Mouse (Mus musculus): ENCODE measurements around the gene Pfkfb3.

GRCm38 (mm10) chr2:11426379-11426778 is 127.5 kb downstream of the Pfkfb3 start:
- no peak for TF ChIP-seq CTCF (IDR thresholded peaks at IDR 0.05; ENCODE audit: low read depth)
- no peak for TF ChIP-seq EP300 (IDR thresholded peaks at IDR 0.05; ENCODE audit: low read depth)
